Mouse (Mus musculus) heart, adult 18-20 months (tissue): ENCODE data around the gene Map4. TPM values are rescaled to one million over a fixed set of nuclear protein-coding genes. Genes with fewer than 3 reads are reported as not detected.

ENCODE experiments used
- DNase-seq, 2 experiments: peaks; one replicate each; pipeline ENCODE4 v3.0.0; 2021 to 2022; ENCODE audit warnings: mixed read lengths in 1 of 2
- long read RNA-seq, 2 experiments: library from polyadenylated mRNA; stranded (forward); transcript quantifications; one replicate each; pipeline ENCODE4 v2.0.0; 2021
- total RNA-seq, 2 experiments: library from RNA; stranded (reverse); gene quantifications; 2 replicates each; pipeline ENCODE4 v1.2.3; 2021

Gene Map4
- 100 to 1,000 TPM; 314 to 326 TPM for total RNA-seq
- long read RNA-seq, experiment 1, full-length matches to known transcripts, result 3 of 133 reads
- long read RNA-seq, experiment 1, partial matches to known transcripts, result 24 of 133 reads
- long read RNA-seq, experiment 1, other reads (novel, unspliced or antisense), result 106 of 133 reads
- long read RNA-seq, experiment 2, partial matches to known transcripts, result 14 of 94 reads
- long read RNA-seq, experiment 2, other reads (novel, unspliced or antisense), result 80 of 94 reads

- peak; percentile 96 to 99 for DNase-seq
Measured at GRCm38 (mm10) chr9:109931257-109932171, at the start of gene Map4. Gene Map4 (plus strand): TSS chr9:109931460.

GRCm38 (mm10) chr9:109886259-109886658 is 45.0 kb upstream of the Map4 start:
- DNase-seq, result no peak

GRCm38 (mm10) chr9:109887321-109887720 is 43.9 kb upstream of the Map4 start:
- no peak for DNase-seq

GRCm38 (mm10) chr9:109891501-109891900 is 39.8 kb upstream of the Map4 start:
- no peak for DNase-seq

GRCm38 (mm10) chr9:109892651-109893250 is 38.5 kb upstream of the Map4 start:
- DNase-seq, result peak; percentile 76 to 92

GRCm38 (mm10) chr9:109894413-109895090 is 36.7 kb upstream of the Map4 start:
- peak; percentile 85 to 89 for DNase-seq

GRCm38 (mm10) chr9:109895593-109895992 is 35.7 kb upstream of the Map4 start:
- peak; percentile 65 to 81 for DNase-seq

GRCm38 (mm10) chr9:109896253-109897150 is 34.8 kb upstream of the Map4 start:
- peak; percentile 45 to 58 for DNase-seq

- peak; percentile 61 to 80 for DNase-seq
Measured at GRCm38 (mm10) chr9:109898027-109898426, 33.2 kb upstream of the Map4 start.

- DNase-seq, result no peak
Measured at GRCm38 (mm10) chr9:109899361-109899760, 31.9 kb upstream of the Map4 start.

- DNase-seq, result peak; percentile 42 to 64
Measured at GRCm38 (mm10) chr9:109899774-109900173, 31.5 kb upstream of the Map4 start.

- no peak for DNase-seq
Measured at GRCm38 (mm10) chr9:109900604-109901003, 30.7 kb upstream of the Map4 start.

- peak; percentile 18 to 32 for DNase-seq
Measured at GRCm38 (mm10) chr9:109902246-109902645, 29.0 kb upstream of the Map4 start.

GRCm38 (mm10) chr9:109902740-109903139 is 28.5 kb upstream of the Map4 start:
- DNase-seq, result no peak

- peak; percentile 88 to 94 for DNase-seq
Measured at GRCm38 (mm10) chr9:109907300-109907699, 24.0 kb upstream of the Map4 start.

GRCm38 (mm10) chr9:109907774-109908465 is 23.3 kb upstream of the Map4 start:
- no peak for DNase-seq

- DNase-seq, result no peak
Measured at GRCm38 (mm10) chr9:109909102-109909501, 22.2 kb upstream of the Map4 start.

GRCm38 (mm10) chr9:109909926-109910325 is 21.3 kb upstream of the Map4 start:
- no peak for DNase-seq

- DNase-seq, result peak; percentile 65 to 69
Measured at GRCm38 (mm10) chr9:109911779-109912178, 19.5 kb upstream of the Map4 start.

- peak in 1 of 2 experiments; percentile 49 for DNase-seq
Measured at GRCm38 (mm10) chr9:109914269-109914926, 16.9 kb upstream of the Map4 start.
